Mouse (Mus musculus): ENCODE data around the gene Olfr911-ps1.

The Olfr911-ps1 gene

DNA sequence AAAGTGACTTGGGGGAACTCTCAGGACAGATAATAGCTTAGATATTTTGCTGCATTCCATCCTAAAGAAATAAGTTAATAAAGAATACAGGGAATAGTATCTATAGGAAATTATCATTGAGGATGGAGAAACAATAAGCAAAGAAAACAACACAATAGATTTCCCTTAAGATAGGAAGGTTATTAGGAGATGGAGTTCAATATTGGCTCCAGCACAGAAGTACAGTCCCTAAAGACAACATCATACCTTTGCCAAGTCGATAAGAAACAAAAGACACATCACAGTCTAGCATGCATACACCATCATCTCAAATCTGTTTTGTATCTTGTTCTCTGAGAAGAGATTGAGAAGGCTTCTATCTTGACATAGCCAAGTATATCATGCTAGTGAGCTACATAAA is at the start of gene Olfr911-ps1:
TSS of gene Olfr911-ps1 (plus strand) at position 301 of the 400 bp plus-strand sequence.
- no peak for ATAC-seq (ENCODE audit: insufficient number of reproducible peaks, low FRiP score, low TSS enrichment)

DNA sequence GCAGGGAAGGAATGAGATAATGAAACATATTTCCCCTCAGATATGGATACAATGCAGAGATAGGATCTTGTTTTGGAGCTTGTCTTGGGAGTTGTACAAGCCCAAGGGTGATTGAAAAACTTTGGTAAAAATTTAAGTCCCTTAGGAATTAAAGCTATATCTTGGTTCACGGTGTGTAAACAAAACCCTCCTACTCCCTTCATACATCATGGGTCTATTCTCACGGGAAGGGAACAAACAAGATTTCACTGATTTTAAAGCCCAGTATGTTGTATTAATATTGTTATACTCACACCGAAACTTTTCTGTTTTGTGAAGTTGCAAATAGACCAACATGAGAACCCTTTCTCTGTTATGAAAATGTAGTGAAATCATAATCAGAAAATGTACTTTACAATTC is 34.6 kb upstream of the Olfr911-ps1 start, which contains the start of gene Olfr906:
TSS of gene Olfr906 (plus strand) at position 301 of the 400 bp plus-strand sequence.
- no peak for ATAC-seq (ENCODE audit: insufficient number of reproducible peaks, low FRiP score, low TSS enrichment)

DNA sequence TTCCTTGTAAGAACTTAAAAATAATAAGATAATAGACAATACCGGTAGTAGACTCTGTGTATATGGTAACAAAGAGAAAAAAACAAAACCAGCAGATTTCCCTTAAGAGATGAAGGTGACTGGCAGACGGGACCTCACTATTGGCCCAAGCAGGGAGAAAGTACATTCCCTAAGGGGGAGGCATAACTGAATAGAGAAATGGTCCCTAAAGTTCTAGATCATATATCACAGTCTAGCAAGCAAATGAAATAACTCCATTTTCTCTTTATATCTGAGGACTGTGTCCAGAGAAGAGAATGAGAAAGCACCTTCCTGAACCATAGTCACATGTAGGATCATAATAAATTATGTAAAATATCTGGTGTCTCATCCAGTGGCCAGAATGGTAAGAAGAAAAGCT is 25.9 kb upstream of the Olfr911-ps1 start, which contains the start of gene Olfr907:
TSS of gene Olfr907 (plus strand) at position 301 of the 400 bp plus-strand sequence.
- ATAC-seq (ENCODE audit: insufficient number of reproducible peaks, low FRiP score, low TSS enrichment): no peak

DNA sequence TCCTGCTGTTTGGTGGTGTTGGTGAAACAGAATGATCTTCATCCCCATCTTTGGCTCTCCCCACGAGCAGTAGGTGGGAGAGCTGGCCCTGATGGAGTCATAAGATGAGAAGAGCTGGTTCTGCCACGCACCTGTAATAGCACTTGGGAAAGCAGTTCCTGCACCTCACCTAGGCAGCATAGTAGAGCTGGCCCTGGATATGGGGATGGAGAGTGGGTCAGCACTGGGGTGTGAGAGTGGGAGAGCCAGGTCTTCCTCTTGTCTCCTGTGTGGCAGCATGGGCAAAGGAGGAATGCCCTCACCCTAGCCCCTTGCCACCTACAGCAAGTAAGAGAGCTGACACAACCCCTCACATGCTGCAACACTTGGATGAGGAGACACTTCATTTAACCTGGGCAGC is 9.0 kb upstream of the Olfr911-ps1 start:
- no peak for ATAC-seq (ENCODE audit: insufficient number of reproducible peaks, low FRiP score, low TSS enrichment)

DNA sequence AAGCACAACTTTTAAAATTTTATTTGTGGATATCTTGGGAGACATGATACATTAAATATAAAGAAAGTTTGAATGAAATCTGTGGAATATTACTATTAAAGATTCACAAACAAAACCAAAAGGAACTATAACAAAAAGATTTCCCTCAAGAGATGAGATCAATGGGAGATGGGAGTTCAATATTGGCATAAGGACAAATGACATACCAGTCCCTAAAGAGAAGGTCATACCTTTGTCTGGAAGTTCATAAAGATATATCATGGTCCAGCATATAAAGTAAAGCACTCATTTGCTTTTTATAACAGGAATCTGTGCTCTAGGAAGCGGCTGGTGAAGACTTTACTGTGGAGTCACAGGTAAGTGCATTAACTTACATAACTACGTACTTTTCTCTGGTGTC is 16.2 kb downstream of the Olfr911-ps1 start, which contains the start of gene Olfr910:
TSS of gene Olfr910 (plus strand) at position 301 of the 400 bp plus-strand sequence.
- no peak for ATAC-seq (ENCODE audit: insufficient number of reproducible peaks, low FRiP score, low TSS enrichment)
